Mouse (Mus musculus): ENCODE data around the gene Cybrd1.

DNA sequence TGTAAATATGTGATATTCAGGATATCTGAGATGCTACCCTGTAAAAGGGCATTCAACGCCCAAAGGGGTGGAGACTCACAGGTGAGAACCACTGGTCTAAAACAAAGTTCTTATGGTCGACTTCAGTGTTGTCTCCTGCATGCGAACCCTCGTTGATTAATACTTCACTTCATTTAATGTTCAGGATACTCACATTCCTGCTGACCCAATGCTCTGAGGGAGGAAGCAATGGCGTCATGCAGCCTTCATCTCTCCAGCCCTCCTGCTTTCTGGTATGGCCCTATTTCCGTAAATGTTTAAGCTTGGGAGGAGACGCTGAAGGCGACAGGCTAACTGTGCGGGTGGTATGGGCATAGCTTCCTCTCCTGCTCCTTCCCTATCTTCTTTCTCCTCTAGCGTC, 62.0 kb downstream of the Cybrd1 start:
- TF ChIP-seq POLR2A (IDR thresholded peaks at IDR 0.05; ENCODE audit: borderline replicate concordance, low read depth, low read length) (no peak), CTCF (IDR thresholded peaks at IDR 0.05; ENCODE audit: low read depth, low read length) (no peak)
